Mouse (Mus musculus) hindbrain, embryonic 13.5 days (tissue): ENCODE measurements around the gene Ube2l3. TPM values are rescaled to one million over a fixed set of nuclear protein-coding genes. Genes with fewer than 3 reads are reported as not detected.

ENCODE experiments used
- ATAC-seq: fragments of 200-750 bp; cut with Nextera tagmentation; 2 replicates; pipeline ENCODE4 v1.8.0; 2017; ENCODE audit warnings: moderate TSS enrichment; ENCODE audit not compliant: low FRiP score
- H3K27ac ChIP-seq: fragments of 300-500 bp; sonication (generic); 2 replicates; pipeline ENCODE4 v1.5.1; 2015; ENCODE audit warnings: inconsistent platforms, mild to moderate bottlenecking, moderate library complexity
- H3K27me3 ChIP-seq: fragments of 300-500 bp; sonication (generic); 2 replicates; pipeline ENCODE4 v1.6.1; 2015; ENCODE audit warnings: mild to moderate bottlenecking, inconsistent platforms
- H3K36me3 ChIP-seq: fragments of 300-500 bp; sonication (generic); 2 replicates; pipeline ENCODE4 v1.6.1; 2015; ENCODE audit warnings: mild to moderate bottlenecking, inconsistent platforms
- H3K4me1 ChIP-seq: fragments of 300-500 bp; sonication (generic); replicated peaks from 2 replicates; pipeline ENCODE4 v1.6.1; 2015; ENCODE audit warnings: inconsistent platforms
- H3K4me2 ChIP-seq: fragments of 300-500 bp; sonication (generic); 2 replicates; pipeline ENCODE4 v1.6.1; 2015; ENCODE audit warnings: inconsistent platforms, mild to moderate bottlenecking, moderate library complexity
- H3K4me3 ChIP-seq: fragments of 300-500 bp; sonication (generic); 2 replicates; pipeline ENCODE4 v1.5.1; 2015; ENCODE audit warnings: mild to moderate bottlenecking, inconsistent platforms
- H3K9ac ChIP-seq: fragments of 300-500 bp; sonication (generic); 2 replicates; pipeline ENCODE4 v1.6.1; 2015; ENCODE audit warnings: mild to moderate bottlenecking, inconsistent platforms
- H3K9me3 ChIP-seq: fragments of 300-500 bp; sonication (generic); 2 replicates; pipeline ENCODE4 v1.6.1; 2016; ENCODE audit warnings: inconsistent platforms
- WGBS: fragments of 180-500 bp; shearing (Covaris S2); methylation state at CpG from one replicate; pipeline ENCODE4 v1.1.7; 2015; 5-methylcytosine and 5-hydroxymethylcytosine counted together
- polyA plus RNA-seq: library from polyadenylated mRNA; unstranded; fragments of >200 nt; fragmentation: Nextera tagmentation; extraction: Ambion mirVana; gene quantifications from 2 replicates; pipeline ENCODE4 v1.2.1, GENCODE M21; 2015

The Ube2l3 gene
- polyA plus RNA-seq, 1 experiment from 2014 or later = 319 TPM

GRCm38 (mm10) chr16:17132089-17132905 is 70.2 kb downstream of the Ube2l3 start, which contains the start of gene Sdf2l1:
Gene Sdf2l1, minus strand, starts transcription at chr16:17132383.
- peak within 1 kb of the TSS; percentile 95 for H3K4me2 ChIP-seq
- peak within 1 kb of the TSS; percentile 62 for H3K4me3 ChIP-seq
- no peaks in the 10 kb centered on the region for H3K9me3 ChIP-seq
- under 1% methylated on average over 47 of the region's 47 CpGs for WGBS
- H3K4me1 ChIP-seq = peaks cover 18% of the 10 kb centered on the region
- H3K27me3 ChIP-seq = 0 out of 2 replicates have a peak, but pooled peaks cover 2% of the 10 kb centered on the region
- H3K27ac ChIP-seq = peak within 1 kb of the TSS; percentile 85
- ATAC-seq = peak; percentile 98
- peak within 1 kb of the TSS; percentile 79 for H3K9ac ChIP-seq
- H3K36me3 ChIP-seq = no peaks in the 10 kb centered on the region

GRCm38 (mm10) chr16:17131191-17132088 is 71.0 kb downstream of the Ube2l3 start:
- Histone ChIP-seq H3K27ac (peak overlapping the region; percentile 85), H3K4me1 (peaks cover 18% of the 10 kb centered on the region), H3K4me3 (peak overlapping the region; percentile 62), H3K27me3 (0 out of 2 replicates have a peak, but pooled peaks cover 2% of the 10 kb centered on the region), H3K36me3 (no peaks in the 10 kb centered on the region), H3K9me3 (no peaks in the 10 kb centered on the region), H3K9ac (peak overlapping the region; percentile 79), H3K4me2 (peak overlapping the region; percentile 95)
- 0 out of 2 replicates have a peak, but pooled peaks have one; percentile 0 for ATAC-seq
- 4% methylated on average over 43 of the region's 43 CpGs for WGBS

- Histone ChIP-seq H3K36me3 (no peaks in the 10 kb centered on the region), H3K27me3 (0 out of 2 replicates have a peak, but pooled peaks cover 2% of the 10 kb centered on the region), H3K27ac (no peak overlapping the region), H3K4me2 (no peak overlapping the region), H3K9me3 (no peaks in the 10 kb centered on the region), H3K4me3 (no peak overlapping the region), H3K9ac (no peak overlapping the region), H3K4me1 (peaks cover 41% of the 10 kb centered on the region)
- 95% methylated on average over 1 of the region's 1 CpGs for WGBS
- ATAC-seq = no peak
Measured at GRCm38 (mm10) chr16:17127292-17127691, 75.2 kb downstream of the Ube2l3 start.

- peaks cover 44% of the 10 kb centered on the region for H3K4me1 ChIP-seq
- WGBS = under 1% methylated on average over 25 of the region's 25 CpGs
- H3K36me3 ChIP-seq = no peaks in the 10 kb centered on the region
- peak within 1 kb of the TSS; percentile 51 for H3K4me3 ChIP-seq
- peak within 1 kb of the TSS; percentile 79 for H3K4me2 ChIP-seq
- H3K27ac ChIP-seq = peak within 1 kb of the TSS; percentile 40
- H3K27me3 ChIP-seq = no peaks in the 10 kb centered on the region
- ATAC-seq = peak; percentile 90
- H3K9ac ChIP-seq = peak within 1 kb of the TSS; percentile 71
- no peaks in the 10 kb centered on the region for H3K9me3 ChIP-seq
Measured at GRCm38 (mm10) chr16:17124871-17125520, 77.5 kb downstream of the Ube2l3 start, which contains the start of gene 2610318N02Rik. Gene 2610318N02Rik, minus strand, starts transcription at chr16:17125167.

- no peaks in the 10 kb centered on the region for H3K27me3 ChIP-seq
- no peaks in the 10 kb centered on the region for H3K9me3 ChIP-seq
- H3K4me1 ChIP-seq = peaks cover 44% of the 10 kb centered on the region
- no peaks in the 10 kb centered on the region for H3K36me3 ChIP-seq
- peak overlapping the region; percentile 71 for H3K9ac ChIP-seq
- ATAC-seq = peak; percentile 45
- H3K27ac ChIP-seq = peak overlapping the region; percentile 40; the same call in 1 of the 2 replicates
- peak overlapping the region; percentile 79 for H3K4me2 ChIP-seq
- H3K4me3 ChIP-seq = peak overlapping the region; percentile 51
- under 1% methylated on average over 22 of the region's 22 CpGs for WGBS
Measured at GRCm38 (mm10) chr16:17124119-17124870, 78.2 kb downstream of the Ube2l3 start.

- H3K4me3 ChIP-seq = peak overlapping the region; percentile 23
- H3K4me1 ChIP-seq = peaks cover 44% of the 10 kb centered on the region
- 33% methylated on average over 14 of the region's 14 CpGs for WGBS
- no peaks in the 10 kb centered on the region for H3K9me3 ChIP-seq
- H3K27ac ChIP-seq = 0 out of 2 replicates have a peak overlapping the region, but pooled peaks have one; percentile 12
- H3K9ac ChIP-seq = 0 out of 2 replicates have a peak overlapping the region, but pooled peaks have one; percentile 29
- H3K27me3 ChIP-seq = no peaks in the 10 kb centered on the region
- H3K4me2 ChIP-seq = peak overlapping the region; percentile 41
- 0 out of 2 replicates have a peak, but pooled peaks have one; percentile 21 for ATAC-seq
- H3K36me3 ChIP-seq = 0 out of 2 replicates have a peak, but pooled peaks cover 2% of the 10 kb centered on the region
Measured at GRCm38 (mm10) chr16:17121569-17121968, 80.9 kb downstream of the Ube2l3 start.

- Histone ChIP-seq H3K4me3 (no peak overlapping the region), H3K27ac (no peak overlapping the region), H3K4me1 (peaks cover 15% of the 10 kb centered on the region), H3K9me3 (no peaks in the 10 kb centered on the region), H3K27me3 (no peaks in the 10 kb centered on the region), H3K4me2 (no peak overlapping the region), H3K9ac (no peak overlapping the region), H3K36me3 (peaks cover 10% of the 10 kb centered on the region)
- no peak for ATAC-seq
- WGBS = 88% methylated on average over 5 of the region's 5 CpGs
Measured at GRCm38 (mm10) chr16:17117309-17117799, 85.1 kb downstream of the Ube2l3 start.

GRCm38 (mm10) chr16:17110771-17111743 is 91.4 kb downstream of the Ube2l3 start, which contains the start of gene Ppil2:
Gene Ppil2, minus strand, starts transcription at chr16:17111257.
- H3K9me3 ChIP-seq = no peaks in the 10 kb centered on the region
- peaks cover 30% of the 10 kb centered on the region for H3K36me3 ChIP-seq
- H3K9ac ChIP-seq = peak within 1 kb of the TSS; percentile 72
- 10% methylated on average over 38 of the region's 38 CpGs for WGBS
- peaks cover 17% of the 10 kb centered on the region for H3K4me1 ChIP-seq
- peak; percentile 86 for ATAC-seq
- H3K27ac ChIP-seq = peak within 1 kb of the TSS; percentile 65; the same call in 1 of the 2 replicates
- H3K4me2 ChIP-seq = peak within 1 kb of the TSS; percentile 64
- peak within 1 kb of the TSS; percentile 59 for H3K4me3 ChIP-seq
- no peaks in the 10 kb centered on the region for H3K27me3 ChIP-seq

- peaks cover 84% of the 10 kb centered on the region for H3K36me3 ChIP-seq
- H3K4me1 ChIP-seq = peaks cover 21% of the 10 kb centered on the region
- 92% methylated on average over 4 of the region's 4 CpGs for WGBS
- no peak overlapping the region for H3K4me2 ChIP-seq
- no peak for ATAC-seq
- no peaks in the 10 kb centered on the region for H3K9me3 ChIP-seq
- H3K4me3 ChIP-seq = no peak overlapping the region
- no peaks in the 10 kb centered on the region for H3K27me3 ChIP-seq
- H3K27ac ChIP-seq = no peak overlapping the region
- H3K9ac ChIP-seq = no peak overlapping the region
Measured at GRCm38 (mm10) chr16:17104600-17104999, 97.8 kb downstream of the Ube2l3 start.

- Histone ChIP-seq H3K36me3 (peaks cover 94% of the 10 kb centered on the region), H3K27me3 (no peaks in the 10 kb centered on the region), H3K9me3 (no peaks in the 10 kb centered on the region), H3K9ac (no peak overlapping the region), H3K27ac (no peak overlapping the region), H3K4me3 (no peak overlapping the region), H3K4me2 (no peak overlapping the region), H3K4me1 (peaks cover 16% of the 10 kb centered on the region; the same call in 1 of the 2 replicates)
- no peak for ATAC-seq
- WGBS = 75% methylated on average over 7 of the region's 7 CpGs
Measured at GRCm38 (mm10) chr16:17102630-17103220, 99.7 kb downstream of the Ube2l3 start.
